Mouse (Mus musculus): ENCODE results near the gene Bnc1. TPM values are rescaled to one million over a fixed set of nuclear protein-coding genes. Genes with fewer than 3 reads are reported as not detected.
A peak's percentile ranks its signal among the peaks of the same experiment; 100 is the strongest.

The Bnc1 gene
- polyA plus RNA-seq, 1 experiment from 2014 or later: 5.5 TPM

DNA sequence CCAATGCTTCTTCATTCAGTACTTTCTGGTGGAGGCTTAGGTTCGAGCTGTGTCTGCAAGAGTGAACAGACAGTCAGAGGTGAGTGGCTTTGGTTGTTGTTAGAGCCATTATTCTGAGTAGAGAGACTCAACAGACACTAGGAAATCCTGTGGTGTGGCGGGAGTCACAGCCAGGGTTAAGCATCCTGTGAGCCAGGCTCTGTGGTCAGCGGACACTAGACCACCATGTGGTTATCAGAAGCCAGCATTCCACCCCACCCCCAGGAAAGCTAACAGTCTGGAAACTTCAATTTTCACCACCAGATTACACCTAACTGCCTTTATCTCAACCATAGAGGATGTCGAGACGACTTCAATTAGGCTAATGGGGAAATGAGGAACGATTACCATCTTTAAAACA, 23.1 kb downstream of the Bnc1 start:
- Histone ChIP-seq H3K4me2 (no peak overlapping the region), H3K9ac (no peak overlapping the region), H3K27me3 (no peaks in the 10 kb centered on the region), H3K4me1 (replicated peaks) (no peaks in the 10 kb centered on the region), H3K9me3 (no peaks in the 10 kb centered on the region), H3K27ac (replicated peaks) (no peak overlapping the region), H3K4me3 (no peak overlapping the region), H3K36me3 (no peaks in the 10 kb centered on the region)
- WGBS: 81% methylated on average over 6 of the region's 6 CpGs
- no peak for ATAC-seq (ENCODE audit: low read depth)

GRCm38 (mm10) chr7:81968451-81968850, 23.6 kb downstream of the Bnc1 start:
- ATAC-seq (ENCODE audit: low read depth): no peak
- no peaks in the 10 kb centered on the region for H3K9me3 ChIP-seq
- no peak overlapping the region for H3K27ac ChIP-seq (replicated peaks)
- no peaks in the 10 kb centered on the region for H3K36me3 ChIP-seq
- no peak overlapping the region for H3K4me3 ChIP-seq
- H3K4me1 ChIP-seq (replicated peaks): no peaks in the 10 kb centered on the region
- no peaks in the 10 kb centered on the region for H3K27me3 ChIP-seq
- no peak overlapping the region for H3K4me2 ChIP-seq
- no peak overlapping the region for H3K9ac ChIP-seq
- WGBS: 82% methylated on average over 4 of the region's 4 CpGs

DNA sequence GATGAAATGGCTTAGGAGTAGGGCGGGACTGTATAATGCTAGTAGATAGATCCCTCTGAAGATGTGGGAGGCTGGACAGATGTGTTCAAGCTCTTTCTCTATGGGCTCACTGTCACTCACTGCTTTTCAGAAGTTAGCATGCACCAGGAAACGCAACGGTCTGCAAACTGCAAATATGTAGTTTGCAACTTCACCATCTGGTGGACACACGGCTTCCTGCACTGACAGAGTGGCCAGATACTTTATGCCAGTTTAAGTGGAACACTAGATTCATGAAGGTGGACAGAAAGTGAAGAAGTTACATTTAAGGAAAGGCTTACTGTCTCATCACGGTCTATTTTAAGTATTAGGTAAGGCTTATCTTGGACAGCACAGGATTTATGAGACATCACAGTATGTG, 25.9 kb downstream of the Bnc1 start:
- 82% methylated on average over 5 of the region's 5 CpGs for WGBS

DNA sequence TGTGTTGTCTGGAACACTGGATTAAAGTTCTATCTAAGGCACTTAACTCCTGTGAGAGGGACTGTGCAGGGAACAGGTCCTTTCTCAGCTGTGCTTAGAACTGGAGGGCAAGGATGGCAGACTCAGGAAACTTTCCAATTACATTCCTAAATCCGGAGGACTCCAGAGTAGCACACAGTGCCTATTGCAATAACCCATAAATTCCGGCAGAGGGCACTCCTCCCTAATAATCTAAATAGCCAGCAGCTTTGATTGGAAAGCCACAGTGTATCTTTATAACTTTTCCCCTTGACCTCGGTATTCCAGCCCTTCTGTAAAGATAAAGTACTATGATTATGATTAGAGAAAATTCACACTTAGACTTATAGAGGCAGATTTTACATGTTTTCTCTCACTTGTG, 32.4 kb downstream of the Bnc1 start:
- Histone ChIP-seq H3K4me2 (no peak overlapping the region), H3K27ac (replicated peaks) (no peak overlapping the region), H3K4me1 (replicated peaks) (no peaks in the 10 kb centered on the region), H3K9me3 (no peaks in the 10 kb centered on the region), H3K36me3 (no peaks in the 10 kb centered on the region), H3K9ac (no peak overlapping the region), H3K4me3 (no peak overlapping the region), H3K27me3 (0 out of 2 replicates have a peak, but pooled peaks cover 4% of the 10 kb centered on the region)
- 7% methylated on average over 3 of the region's 3 CpGs for WGBS
- ATAC-seq (ENCODE audit: low read depth): peak; percentile 43; the same call in 1 of the 2 replicates

More for the DNA sequence above, 25.9 kb downstream of the Bnc1 start:
- ATAC-seq (ENCODE audit: low read depth): no peak
- no peaks in the 10 kb centered on the region for H3K27me3 ChIP-seq
- H3K4me1 ChIP-seq (replicated peaks): no peaks in the 10 kb centered on the region
- H3K9ac ChIP-seq: no peak overlapping the region
- H3K4me2 ChIP-seq: no peak overlapping the region
- H3K36me3 ChIP-seq: no peaks in the 10 kb centered on the region
- no peak overlapping the region for H3K4me3 ChIP-seq
- H3K9me3 ChIP-seq: no peaks in the 10 kb centered on the region
- no peak overlapping the region for H3K27ac ChIP-seq (replicated peaks)

DNA sequence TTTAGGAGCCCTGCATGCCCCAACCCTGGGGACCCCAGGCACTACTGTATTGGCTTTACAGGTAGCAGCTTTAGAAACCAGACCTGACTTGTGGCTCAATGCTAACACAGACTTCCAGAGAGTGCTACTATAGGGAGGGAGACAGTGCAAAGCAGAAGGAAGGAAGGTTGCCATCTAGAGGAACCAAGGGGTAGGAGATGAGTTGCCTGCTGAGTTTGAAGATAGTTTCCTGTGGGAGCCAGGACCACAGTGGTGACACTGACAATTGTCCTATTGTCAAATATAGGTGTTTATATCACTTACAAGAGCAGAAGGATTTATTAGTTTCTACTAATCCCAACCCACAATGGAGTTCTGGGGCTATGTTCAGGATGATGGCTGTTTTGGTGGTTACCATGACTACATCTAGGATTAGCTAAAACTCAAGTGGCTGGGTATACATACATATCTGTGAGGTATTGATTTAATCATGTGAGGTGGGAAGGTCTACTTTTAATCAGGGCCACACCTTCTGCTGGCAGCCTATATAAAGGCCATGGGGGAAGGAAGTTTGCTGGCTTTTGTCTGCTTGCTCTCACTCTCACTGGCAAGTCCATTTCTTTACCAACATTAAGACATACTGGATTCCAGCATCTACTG, 37.8 kb downstream of the Bnc1 start:
- 0 out of 2 replicates have a peak, but pooled peaks cover 4% of the 10 kb centered on the region for H3K27me3 ChIP-seq
- H3K27ac ChIP-seq (replicated peaks): no peak overlapping the region
- no peak overlapping the region for H3K9ac ChIP-seq
- no peaks in the 10 kb centered on the region for H3K4me1 ChIP-seq (replicated peaks)
- no peak for ATAC-seq (ENCODE audit: low read depth)
- no peak overlapping the region for H3K4me2 ChIP-seq
- no peak overlapping the region for H3K4me3 ChIP-seq
- no peaks in the 10 kb centered on the region for H3K36me3 ChIP-seq
- no peaks in the 10 kb centered on the region for H3K9me3 ChIP-seq

DNA sequence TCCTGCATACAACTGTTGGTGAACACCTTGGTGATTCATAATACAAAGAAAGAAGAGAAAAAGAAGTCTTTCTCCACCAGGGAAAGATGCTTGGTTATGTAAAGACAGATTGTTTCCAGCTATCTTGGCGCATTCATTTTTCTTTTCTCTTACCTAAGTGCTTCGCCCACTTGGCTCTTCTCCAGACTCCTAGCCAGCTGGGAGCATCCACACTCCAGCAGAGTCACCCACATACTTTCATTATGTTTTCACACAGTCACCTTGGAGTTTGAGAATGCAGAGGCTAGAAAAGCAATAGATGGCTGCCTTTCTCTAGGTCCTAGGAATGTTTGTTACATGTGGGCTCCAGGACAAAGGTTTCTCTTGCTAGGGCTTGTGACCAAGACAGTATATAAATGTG, 41.6 kb downstream of the Bnc1 start:
- WGBS: 80% methylated on average over 2 of the region's 2 CpGs
- Histone ChIP-seq H3K4me2 (no peak overlapping the region), H3K4me1 (replicated peaks) (no peaks in the 10 kb centered on the region), H3K27me3 (no peaks in the 10 kb centered on the region), H3K9ac (no peak overlapping the region), H3K9me3 (no peaks in the 10 kb centered on the region), H3K4me3 (no peak overlapping the region), H3K36me3 (no peaks in the 10 kb centered on the region), H3K27ac (replicated peaks) (no peak overlapping the region)
- no peak for ATAC-seq (ENCODE audit: low read depth)

- Histone ChIP-seq H3K9me3 (no peaks in the 10 kb centered on the region), H3K4me3 (no peak overlapping the region), H3K9ac (no peak overlapping the region), H3K27ac (replicated peaks) (no peak overlapping the region), H3K36me3 (no peaks in the 10 kb centered on the region), H3K4me2 (no peak overlapping the region), H3K27me3 (no peaks in the 10 kb centered on the region), H3K4me1 (replicated peaks) (no peaks in the 10 kb centered on the region)
- ATAC-seq (ENCODE audit: low read depth): no peak
- WGBS: 13% methylated on average over 4 of the region's 4 CpGs
These were observed 46.7 kb downstream of the Bnc1 start for GRCm38 (mm10) chr7:81945398-81945797.

GRCm38 (mm10) chr7:81934806-81935205, 57.3 kb downstream of the Bnc1 start:
- H3K4me3 ChIP-seq: peak overlapping the region; percentile 79
- H3K36me3 ChIP-seq: no peaks in the 10 kb centered on the region
- peak overlapping the region; percentile 98 for H3K9ac ChIP-seq
- no peaks in the 10 kb centered on the region for H3K9me3 ChIP-seq
- peaks cover 45% of the 10 kb centered on the region for H3K4me1 ChIP-seq (replicated peaks)
- H3K27ac ChIP-seq (replicated peaks): peak overlapping the region; percentile 99
- H3K4me2 ChIP-seq: peak overlapping the region; percentile 85
- peak; percentile 57 for ATAC-seq (ENCODE audit: low read depth)
- H3K27me3 ChIP-seq: no peaks in the 10 kb centered on the region
- 3% methylated on average over 5 of the region's 5 CpGs for WGBS

DNA sequence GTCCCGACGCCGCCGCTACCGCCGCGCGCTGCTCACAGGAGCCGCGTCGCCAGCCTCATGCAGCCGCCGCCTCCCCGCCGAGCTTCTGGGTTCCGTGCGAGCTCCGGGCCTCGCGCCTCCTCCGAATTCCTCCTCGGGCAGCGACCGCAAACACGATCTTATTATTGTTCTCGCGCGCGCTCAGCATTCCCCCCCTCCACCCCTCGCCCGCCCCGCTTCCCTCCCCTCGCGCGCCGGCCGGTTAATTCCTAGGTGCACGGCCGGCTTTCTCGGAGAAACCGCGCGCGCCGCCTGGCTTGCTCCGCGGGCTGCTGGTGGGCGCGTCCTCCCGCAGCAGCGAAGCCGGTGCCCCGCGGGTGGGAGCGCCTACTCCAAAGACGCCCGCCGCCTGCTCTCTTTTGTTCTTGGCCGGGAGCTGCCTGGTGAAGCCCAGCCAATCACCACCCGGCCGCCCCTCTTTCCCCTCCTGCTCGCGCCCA, 57.8 kb downstream of the Bnc1 start, which contains the start of gene Hdgfl3:
Gene Hdgfl3 (minus strand): TSS at position 207 of the 479 bp plus-strand sequence.
- under 1% methylated on average over 54 of the region's 63 CpGs for WGBS
- peak within 1 kb of the TSS; percentile 85 for H3K4me2 ChIP-seq
- ATAC-seq (ENCODE audit: low read depth): peak; percentile 91
- peak within 1 kb of the TSS; percentile 98 for H3K9ac ChIP-seq
- peak within 1 kb of the TSS; percentile 79 for H3K4me3 ChIP-seq
- peak within 1 kb of the TSS; percentile 99 for H3K27ac ChIP-seq (replicated peaks)
- no peaks in the 10 kb centered on the region for H3K9me3 ChIP-seq
- H3K36me3 ChIP-seq: no peaks in the 10 kb centered on the region
- H3K4me1 ChIP-seq (replicated peaks): peaks cover 50% of the 10 kb centered on the region
- H3K27me3 ChIP-seq: no peaks in the 10 kb centered on the region

DNA sequence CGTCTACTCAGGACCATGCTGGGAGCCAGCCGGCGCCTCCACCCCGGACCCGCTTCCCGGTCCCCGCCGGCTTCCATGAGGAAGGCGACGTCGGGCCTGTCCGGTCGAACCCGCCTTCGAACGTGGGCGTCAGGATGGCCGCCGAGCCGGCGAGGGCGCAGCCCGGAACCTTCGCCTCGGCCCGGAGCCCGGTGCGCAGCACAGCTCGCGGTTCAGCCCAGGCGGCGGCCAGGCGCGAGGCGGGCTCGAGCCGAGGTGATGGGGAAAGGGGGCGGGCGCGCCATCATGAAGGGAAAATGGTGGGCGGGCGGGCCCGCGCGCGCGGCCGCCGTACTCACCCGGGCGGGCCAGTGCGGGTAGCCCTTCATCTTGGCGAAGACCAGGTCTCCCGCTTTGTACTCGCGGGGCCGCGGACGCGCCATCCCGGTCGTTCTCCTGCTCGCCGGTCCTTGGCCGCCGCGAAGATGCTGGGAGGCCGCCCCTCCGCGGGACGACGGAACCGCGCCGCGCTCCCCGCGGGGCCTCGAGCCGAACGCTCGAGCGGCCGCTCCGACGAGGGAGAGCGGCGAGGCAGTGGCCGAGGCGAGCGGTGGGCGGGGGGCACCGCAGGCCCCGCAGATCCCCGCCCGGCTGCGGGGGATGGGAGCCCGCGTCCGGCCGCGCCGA, 58.4 kb downstream of the Bnc1 start:
- no peaks in the 10 kb centered on the region for H3K9me3 ChIP-seq
- H3K27me3 ChIP-seq: no peaks in the 10 kb centered on the region
- WGBS: 0% methylated on average over 88 of the region's 103 CpGs
- peaks cover 56% of the 10 kb centered on the region for H3K4me1 ChIP-seq (replicated peaks)
- peak overlapping the region; percentile 85 for H3K4me2 ChIP-seq
- peak overlapping the region; percentile 79 for H3K4me3 ChIP-seq
- peak; percentile 84 for ATAC-seq (ENCODE audit: low read depth)
- peak overlapping the region; percentile 99 for H3K27ac ChIP-seq (replicated peaks)
- H3K9ac ChIP-seq: peak overlapping the region; percentile 98
- no peaks in the 10 kb centered on the region for H3K36me3 ChIP-seq

GRCm38 (mm10) chr7:81933061-81933600, 59.0 kb downstream of the Bnc1 start:
- Histone ChIP-seq H3K9me3 (no peaks in the 10 kb centered on the region), H3K27me3 (no peaks in the 10 kb centered on the region), H3K9ac (peak overlapping the region; percentile 98), H3K27ac (replicated peaks) (peak overlapping the region; percentile 99), H3K36me3 (no peaks in the 10 kb centered on the region), H3K4me3 (peak overlapping the region; percentile 79), H3K4me2 (peak overlapping the region; percentile 85), H3K4me1 (replicated peaks) (peaks cover 60% of the 10 kb centered on the region)
- 4% methylated on average over 23 of the region's 23 CpGs for WGBS
- ATAC-seq (ENCODE audit: low read depth): no peak

GRCm38 (mm10) chr7:81932521-81933045, 59.5 kb downstream of the Bnc1 start:
- Histone ChIP-seq H3K27me3 (no peaks in the 10 kb centered on the region), H3K9ac (peak overlapping the region; percentile 98), H3K4me1 (replicated peaks) (peaks cover 63% of the 10 kb centered on the region), H3K4me3 (peak overlapping the region; percentile 79), H3K36me3 (no peaks in the 10 kb centered on the region), H3K27ac (replicated peaks) (peak overlapping the region; percentile 99; the same call in 1 of the 2 replicates), H3K9me3 (no peaks in the 10 kb centered on the region), H3K4me2 (peak overlapping the region; percentile 85)
- 31% methylated on average over 5 of the region's 5 CpGs for WGBS
- ATAC-seq (ENCODE audit: low read depth): no peak
